Mouse (Mus musculus): ENCODE results near the gene Mrgbp.

Gene Mrgbp

GRCm38 (mm10) chr2:180581002-180581401 lies at the start of gene Mrgbp:
TSS of gene Mrgbp (plus strand) at chr2:180581304.
- DNase-seq, result peak; percentile 38

- DNase-seq, result peak; percentile 73 to 77
Observed at GRCm38 (mm10) chr2:180531671-180532385, 49.3 kb upstream of the Mrgbp start.

GRCm38 (mm10) chr2:180532386-180532995 lies 48.6 kb upstream of the Mrgbp start:
- peak; percentile 64 to 68 for DNase-seq

- peak; percentile 40 to 42 for DNase-seq
Observed at GRCm38 (mm10) chr2:180533237-180533636, 47.9 kb upstream of the Mrgbp start.

- peak; percentile 47 to 69 for DNase-seq
Observed at GRCm38 (mm10) chr2:180543675-180544074, 37.4 kb upstream of the Mrgbp start.

GRCm38 (mm10) chr2:180545046-180545445 lies 36.1 kb upstream of the Mrgbp start:
- DNase-seq, result no peak

GRCm38 (mm10) chr2:180547384-180548106 lies 33.6 kb upstream of the Mrgbp start:
- peak; percentile 52 to 70 for DNase-seq

- no peak for DNase-seq
Observed at GRCm38 (mm10) chr2:180552340-180552739, 28.8 kb upstream of the Mrgbp start.

- DNase-seq, result peak; percentile 46 to 50
Observed at GRCm38 (mm10) chr2:180555219-180555618, 25.9 kb upstream of the Mrgbp start.

- DNase-seq, result no peak
Observed at GRCm38 (mm10) chr2:180556470-180556869, 24.6 kb upstream of the Mrgbp start.

GRCm38 (mm10) chr2:180560245-180560644 lies 20.9 kb upstream of the Mrgbp start:
- DNase-seq, result peak; percentile 32 to 50

- no peak for DNase-seq
Observed at GRCm38 (mm10) chr2:180562146-180562545, 19.0 kb upstream of the Mrgbp start.

GRCm38 (mm10) chr2:180563296-180563695 lies 17.8 kb upstream of the Mrgbp start:
- DNase-seq, result peak in 1 of 2 experiments; percentile 39

- peak in 1 of 2 experiments; percentile 26 for DNase-seq
Observed at GRCm38 (mm10) chr2:180563841-180564240, 17.3 kb upstream of the Mrgbp start.

GRCm38 (mm10) chr2:180566240-180566913 lies 14.7 kb upstream of the Mrgbp start:
- peak; percentile 78 to 80 for DNase-seq

- peak; percentile 85 to 89 for DNase-seq
Observed at GRCm38 (mm10) chr2:180569028-180569643, 12.0 kb upstream of the Mrgbp start.

GRCm38 (mm10) chr2:180576482-180576881 lies 4.6 kb upstream of the Mrgbp start:
- DNase-seq, result no peak

GRCm38 (mm10) chr2:180578686-180579085 lies 2.4 kb upstream of the Mrgbp start:
- DNase-seq, result peak; percentile 89 to 93

- DNase-seq, result peak; percentile 99 to 100
Observed at GRCm38 (mm10) chr2:180582481-180583153, 1.5 kb downstream of the Mrgbp start.

GRCm38 (mm10) chr2:180583154-180583507 lies 2.0 kb downstream of the Mrgbp start:
- no peak for DNase-seq

- DNase-seq, result no peak
Observed at GRCm38 (mm10) chr2:180588736-180589122, 7.6 kb downstream of the Mrgbp start.
